Mouse (Mus musculus): ENCODE data around the gene Gzmf.
"Not testable (repeated sequence)": the region's sequence is repeated elsewhere in the genome, so short reads cannot be mapped to it uniquely, and the experiment has no call there.

Gene Gzmf

GRCm38 (mm10) chr14:56211317-56211716 is at the start of gene Gzmf:
Gene Gzmf (minus strand): TSS chr14:56211417.
- no peak for DNase-seq (ENCODE audit: low read depth, low spot score)

GRCm38 (mm10) chr14:56240409-56240808 is 29.2 kb upstream of the Gzmf start:
- no peak for DNase-seq (ENCODE audit: low read depth, low spot score)

- no peak for DNase-seq (ENCODE audit: low read depth, low spot score)
Observed at GRCm38 (mm10) chr14:56234556-56234955, 23.3 kb upstream of the Gzmf start, which contains the start of gene Gzmc. Gene Gzmc (minus strand): TSS chr14:56234656.

GRCm38 (mm10) chr14:56205613-56206012 is 5.6 kb downstream of the Gzmf start:
- DNase-seq (ENCODE audit: low read depth, low spot score): no peak

GRCm38 (mm10) chr14:56205021-56205420 is 6.2 kb downstream of the Gzmf start:
- peak; percentile 74 for DNase-seq (ENCODE audit: low read depth, low spot score)

GRCm38 (mm10) chr14:56203975-56204374 is 7.2 kb downstream of the Gzmf start:
- peak; percentile 75 for DNase-seq (ENCODE audit: low read depth, low spot score)

GRCm38 (mm10) chr14:56186946-56187345 is 24.3 kb downstream of the Gzmf start:
- peak; percentile 23 for DNase-seq (ENCODE audit: low read depth, low spot score)

- no peak for DNase-seq (ENCODE audit: low read depth, low spot score)
Observed at GRCm38 (mm10) chr14:56186521-56186920, 24.7 kb downstream of the Gzmf start.

- peak; percentile 71 for DNase-seq (ENCODE audit: low read depth, low spot score)
Observed at GRCm38 (mm10) chr14:56177651-56178050, 33.6 kb downstream of the Gzmf start.

GRCm38 (mm10) chr14:56174499-56174898 is 36.7 kb downstream of the Gzmf start, which contains the start of gene Gzmn:
Gene Gzmn (minus strand): TSS chr14:56174599.
- DNase-seq (ENCODE audit: low read depth, low spot score): no peak

- no peak for DNase-seq (ENCODE audit: low read depth, low spot score)
Observed at GRCm38 (mm10) chr14:56173396-56173795, 37.8 kb downstream of the Gzmf start.

GRCm38 (mm10) chr14:56172744-56173143 is 38.5 kb downstream of the Gzmf start:
- DNase-seq (ENCODE audit: low read depth, low spot score): no peak

GRCm38 (mm10) chr14:56168009-56168408 is 43.2 kb downstream of the Gzmf start:
- DNase-seq (ENCODE audit: low read depth, low spot score): no peak

- DNase-seq (ENCODE audit: low read depth, low spot score): no peak
Observed at GRCm38 (mm10) chr14:56162109-56162508, 49.1 kb downstream of the Gzmf start.

GRCm38 (mm10) chr14:56159479-56159878 is 51.7 kb downstream of the Gzmf start, which contains the start of gene Gzmg:
Gene Gzmg (minus strand): TSS chr14:56159579.
- DNase-seq (ENCODE audit: low read depth, low spot score): not testable (repeated sequence)

GRCm38 (mm10) chr14:56155340-56155739 is 55.9 kb downstream of the Gzmf start:
- peak; percentile 40 for DNase-seq (ENCODE audit: low read depth, low spot score)
